Mouse (Mus musculus) heart, embryonic 12.5 days (tissue): ENCODE results near the gene Gltp. TPM values are rescaled to one million over a fixed set of nuclear protein-coding genes. Genes with fewer than 3 reads are reported as not detected.

ENCODE experiments used
- ATAC-seq: fragments of 200-750 bp; cut with Nextera tagmentation; 2 replicates; pipeline ENCODE4 v1.8.0; 2017; ENCODE audit warnings: moderate TSS enrichment, moderate library complexity; ENCODE audit not compliant: insufficient number of reproducible peaks, low FRiP score
- H3K27ac ChIP-seq: fragments of 300-500 bp; sonication (generic); 2 replicates; pipeline ENCODE4 v1.5.1; 2016; ENCODE audit warnings: mild to moderate bottlenecking, moderate library complexity; ENCODE audit not compliant: poor library complexity, severe bottlenecking
- H3K27me3 ChIP-seq: fragments of 300-500 bp; sonication (generic); replicated peaks from 2 replicates; pipeline ENCODE4 v1.6.1; 2016; ENCODE audit warnings: mild to moderate bottlenecking, moderate library complexity
- H3K36me3 ChIP-seq: fragments of 300-500 bp; sonication (generic); 2 replicates; pipeline ENCODE4 v1.6.1; 2016; ENCODE audit warnings: mild to moderate bottlenecking, moderate library complexity
- H3K4me1 ChIP-seq: fragments of 300-500 bp; sonication (generic); replicated peaks from 2 replicates; pipeline ENCODE4 v1.6.1; 2016; ENCODE audit warnings: mild to moderate bottlenecking
- H3K4me2 ChIP-seq: fragments of 300-500 bp; sonication (generic); 2 replicates; pipeline ENCODE4 v1.6.1; 2016; ENCODE audit warnings: mild to moderate bottlenecking, moderate library complexity
- H3K4me3 ChIP-seq: fragments of 300-500 bp; sonication (generic); 2 replicates; pipeline ENCODE4 v1.5.1; 2016; ENCODE audit warnings: mild to moderate bottlenecking
- H3K9ac ChIP-seq: fragments of 300-500 bp; sonication (generic); 2 replicates; pipeline ENCODE4 v1.6.1; 2016; ENCODE audit warnings: mild to moderate bottlenecking, moderate library complexity
- H3K9me3 ChIP-seq: fragments of 300-500 bp; sonication (generic); replicated peaks from 2 replicates; pipeline ENCODE4 v1.6.1; 2016; ENCODE audit warnings: mild to moderate bottlenecking, moderate library complexity
- WGBS: fragments of 180-500 bp; shearing (Covaris S2); methylation state at CpG from one replicate; pipeline ENCODE4 v1.1.7; 2016; 5-methylcytosine and 5-hydroxymethylcytosine counted together
- polyA plus RNA-seq: library from polyadenylated mRNA; unstranded; fragments of >200 nt; fragmentation: Nextera tagmentation; extraction: Ambion mirVana; gene quantifications from 2 replicates; pipeline ENCODE4 v1.2.1, GENCODE M21; 2016

Gene Gltp
- polyA plus RNA-seq, 1 experiment from 2014 or later = 55.3 TPM

- peaks cover 14% of the 10 kb centered on the region for H3K4me1 ChIP-seq
- 70% methylated on average over 7 of the region's 7 CpGs for WGBS
- no peaks in the 10 kb centered on the region for H3K36me3 ChIP-seq
- no peak for ATAC-seq
- no peak overlapping the region for H3K27ac ChIP-seq
- no peak overlapping the region for H3K4me3 ChIP-seq
- no peak overlapping the region for H3K4me2 ChIP-seq
- H3K9me3 ChIP-seq = no peaks in the 10 kb centered on the region
- H3K27me3 ChIP-seq = peaks cover 78% of the 10 kb centered on the region
- H3K9ac ChIP-seq = no peak overlapping the region
Observed at GRCm38 (mm10) chr5:114656305-114656704, 34.5 kb downstream of the Gltp start.

- no peak overlapping the region for H3K4me2 ChIP-seq
- no peak overlapping the region for H3K9ac ChIP-seq
- WGBS = 85% methylated on average over 5 of the region's 5 CpGs
- peaks cover 20% of the 10 kb centered on the region for H3K4me1 ChIP-seq
- no peak overlapping the region for H3K27ac ChIP-seq
- peaks cover 76% of the 10 kb centered on the region for H3K27me3 ChIP-seq
- no peaks in the 10 kb centered on the region for H3K36me3 ChIP-seq
- H3K9me3 ChIP-seq = no peaks in the 10 kb centered on the region
- no peak overlapping the region for H3K4me3 ChIP-seq
- ATAC-seq = no peak
Observed at GRCm38 (mm10) chr5:114655721-114656120, 35.1 kb downstream of the Gltp start.

- WGBS = 57% methylated on average over 15 of the region's 15 CpGs
- no peak overlapping the region for H3K27ac ChIP-seq
- peaks cover 75% of the 10 kb centered on the region for H3K27me3 ChIP-seq
- no peak for ATAC-seq
- no peak overlapping the region for H3K4me3 ChIP-seq
- peaks cover 28% of the 10 kb centered on the region for H3K4me1 ChIP-seq
- H3K9ac ChIP-seq = no peak overlapping the region
- no peaks in the 10 kb centered on the region for H3K36me3 ChIP-seq
- no peaks in the 10 kb centered on the region for H3K9me3 ChIP-seq
- H3K4me2 ChIP-seq = no peak overlapping the region
Observed at GRCm38 (mm10) chr5:114653656-114654437, 36.9 kb downstream of the Gltp start.

DNA sequence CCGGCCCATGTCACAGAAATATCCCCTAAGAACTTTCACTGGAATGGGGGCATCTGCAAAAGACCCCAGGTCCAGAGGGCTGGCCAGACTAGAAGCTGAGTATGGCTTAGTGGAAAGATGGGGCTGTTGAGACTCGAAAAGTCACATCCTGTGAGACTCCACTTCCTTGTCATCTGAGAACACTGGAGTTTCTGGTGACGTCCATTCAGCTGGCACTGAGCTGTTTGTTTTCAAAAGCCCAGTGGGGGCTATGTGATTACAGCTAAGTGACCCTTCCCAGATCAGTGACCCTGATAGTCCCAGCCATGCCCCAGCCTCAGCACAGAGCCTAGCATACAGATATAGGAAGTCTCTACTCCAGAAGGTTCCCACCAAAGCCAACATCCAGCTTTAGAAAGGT, 39.3 kb downstream of the Gltp start:
- Histone ChIP-seq H3K27me3 (peaks cover 60% of the 10 kb centered on the region), H3K27ac (no peak overlapping the region), H3K36me3 (no peaks in the 10 kb centered on the region), H3K4me2 (peak overlapping the region; percentile 36), H3K9ac (no peak overlapping the region), H3K4me3 (no peak overlapping the region), H3K9me3 (no peaks in the 10 kb centered on the region), H3K4me1 (peaks cover 29% of the 10 kb centered on the region)
- 25% methylated on average over 3 of the region's 3 CpGs for WGBS
- ATAC-seq = no peak

GRCm38 (mm10) chr5:114651002-114651401, 39.8 kb downstream of the Gltp start:
- H3K9ac ChIP-seq = no peak overlapping the region; the same call in 1 of the 2 replicates
- peaks cover 29% of the 10 kb centered on the region for H3K4me1 ChIP-seq
- H3K9me3 ChIP-seq = no peaks in the 10 kb centered on the region
- no peaks in the 10 kb centered on the region for H3K36me3 ChIP-seq
- H3K27me3 ChIP-seq = peaks cover 60% of the 10 kb centered on the region
- H3K4me3 ChIP-seq = no peak overlapping the region
- H3K4me2 ChIP-seq = peak overlapping the region; percentile 36
- 34% methylated on average over 14 of the region's 14 CpGs for WGBS
- ATAC-seq = no peak
- H3K27ac ChIP-seq = no peak overlapping the region

DNA sequence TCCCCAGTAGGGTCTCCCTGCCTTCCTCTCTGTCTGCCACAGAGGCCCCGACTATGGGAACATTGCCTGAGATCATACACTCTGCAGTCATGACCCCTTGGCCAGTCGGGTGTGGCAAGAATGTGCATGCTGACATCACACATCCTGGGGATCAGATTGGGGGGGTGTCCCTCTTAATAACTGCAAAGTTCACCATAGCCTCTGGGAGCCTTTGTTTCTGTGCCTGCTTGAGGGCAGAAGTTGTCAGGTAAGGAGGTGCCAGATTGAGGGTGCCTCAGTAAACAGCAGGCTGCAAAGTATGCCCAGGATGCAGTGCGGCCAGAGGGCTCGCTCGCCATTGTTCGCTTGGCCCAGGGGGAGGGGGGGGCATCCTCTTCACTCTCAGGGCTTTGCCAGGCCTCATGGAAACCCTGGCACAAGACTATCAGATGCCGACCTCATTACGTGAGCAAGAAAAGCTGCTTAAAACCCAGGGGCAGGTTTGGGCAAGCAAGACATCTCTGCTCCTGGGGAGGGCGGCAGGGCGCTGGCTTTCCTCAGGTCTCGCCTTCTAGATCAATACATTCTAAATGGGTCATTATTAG, 42.0 kb downstream of the Gltp start:
- Histone ChIP-seq H3K9ac (no peak overlapping the region), H3K4me3 (no peak overlapping the region), H3K4me1 (peaks cover 29% of the 10 kb centered on the region), H3K9me3 (no peaks in the 10 kb centered on the region), H3K36me3 (no peaks in the 10 kb centered on the region), H3K27ac (no peak overlapping the region), H3K27me3 (peaks cover 53% of the 10 kb centered on the region), H3K4me2 (no peak overlapping the region)
- WGBS = 74% methylated on average over 11 of the region's 11 CpGs
- no peak for ATAC-seq

DNA sequence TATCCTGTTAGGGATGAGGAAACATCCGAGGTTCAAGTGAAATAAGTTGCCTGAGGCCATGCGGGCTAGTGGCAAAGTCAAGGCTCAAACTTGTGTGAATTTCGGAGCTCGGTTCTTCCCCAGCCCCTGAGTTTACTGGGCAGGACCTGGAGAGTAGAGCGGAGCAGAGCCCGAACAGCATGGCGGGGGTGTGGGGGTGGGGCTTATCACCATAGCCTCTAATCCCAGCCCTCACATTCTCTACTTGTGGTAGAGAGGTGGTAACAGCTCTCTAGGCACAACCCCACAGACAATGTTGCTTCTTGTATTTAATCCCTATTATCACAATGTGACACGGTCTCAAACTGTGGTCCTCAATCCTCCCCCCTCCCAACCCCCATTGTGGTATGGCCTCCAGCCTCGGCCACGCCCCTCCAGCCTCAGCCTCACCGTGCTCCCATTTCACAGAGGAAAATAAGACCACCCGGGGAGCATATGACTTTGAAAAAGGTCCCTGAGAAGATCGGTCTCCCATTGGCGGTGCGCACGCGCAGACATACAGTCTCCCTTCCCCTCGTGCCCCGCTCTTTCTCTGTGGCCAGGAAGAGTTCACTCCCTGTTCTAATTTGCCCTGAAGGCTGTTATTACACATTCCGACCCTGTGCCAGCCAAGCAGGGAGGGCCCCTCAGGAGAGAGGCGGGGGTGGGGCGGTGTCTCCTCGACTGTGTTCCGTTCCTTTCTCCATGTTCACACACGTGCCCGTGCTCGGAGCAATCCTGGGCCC, 43.4 kb downstream of the Gltp start:
- Histone ChIP-seq H3K27ac (no peak overlapping the region), H3K4me3 (peak overlapping the region; percentile 33), H3K9ac (peak overlapping the region; percentile 48), H3K4me1 (peaks cover 29% of the 10 kb centered on the region), H3K36me3 (no peaks in the 10 kb centered on the region), H3K4me2 (peak overlapping the region; percentile 70), H3K9me3 (no peaks in the 10 kb centered on the region), H3K27me3 (peaks cover 49% of the 10 kb centered on the region)
- ATAC-seq = peak; percentile 60
- 4% methylated on average over 27 of the region's 27 CpGs for WGBS

- Histone ChIP-seq H3K4me1 (peaks cover 22% of the 10 kb centered on the region), H3K4me3 (no peak overlapping the region), H3K9me3 (no peaks in the 10 kb centered on the region), H3K9ac (no peak overlapping the region), H3K36me3 (no peaks in the 10 kb centered on the region), H3K27me3 (peaks cover 59% of the 10 kb centered on the region), H3K27ac (no peak overlapping the region), H3K4me2 (no peak overlapping the region)
- WGBS = 82% methylated on average over 5 of the region's 5 CpGs
- ATAC-seq = no peak
Observed at GRCm38 (mm10) chr5:114645916-114646315, 44.9 kb downstream of the Gltp start.

- 36% methylated on average over 6 of the region's 6 CpGs for WGBS
- Histone ChIP-seq H3K9me3 (no peaks in the 10 kb centered on the region), H3K27ac (no peak overlapping the region), H3K4me1 (peaks cover 12% of the 10 kb centered on the region), H3K27me3 (peaks cover 60% of the 10 kb centered on the region), H3K36me3 (no peaks in the 10 kb centered on the region), H3K4me2 (no peak overlapping the region), H3K4me3 (no peak overlapping the region), H3K9ac (no peak overlapping the region)
- ATAC-seq = 0 out of 2 replicates have a peak, but pooled peaks have one; percentile 2
Observed at GRCm38 (mm10) chr5:114644918-114645317, 45.9 kb downstream of the Gltp start.

GRCm38 (mm10) chr5:114640809-114641208, 50.0 kb downstream of the Gltp start:
- Histone ChIP-seq H3K4me2 (no peak overlapping the region), H3K27me3 (peaks cover 71% of the 10 kb centered on the region), H3K4me3 (no peak overlapping the region), H3K4me1 (peaks cover 9% of the 10 kb centered on the region; the same call in 1 of the 2 replicates), H3K9me3 (no peaks in the 10 kb centered on the region), H3K27ac (no peak overlapping the region), H3K36me3 (no peaks in the 10 kb centered on the region), H3K9ac (no peak overlapping the region)
- no peak for ATAC-seq
- 75% methylated on average over 10 of the region's 10 CpGs for WGBS

DNA sequence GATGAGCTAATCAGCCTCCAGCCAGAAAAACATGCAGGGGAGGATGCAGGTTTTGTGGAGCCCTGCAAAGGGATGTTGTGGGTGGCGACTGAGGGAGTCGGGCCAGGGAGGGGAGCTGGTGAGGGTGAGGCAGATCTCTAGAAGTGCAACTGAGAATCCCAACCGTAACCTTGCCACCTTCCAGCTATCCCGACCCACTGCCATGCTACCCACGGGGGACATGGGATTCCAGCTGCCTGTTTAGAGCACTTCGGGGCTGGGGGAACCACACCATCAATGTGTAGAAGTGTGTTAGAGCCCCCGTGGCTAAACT, 51.2 kb downstream of the Gltp start:
- Histone ChIP-seq H3K4me2 (peak overlapping the region; percentile 47), H3K4me1 (peaks cover 9% of the 10 kb centered on the region; the same call in 1 of the 2 replicates), H3K27ac (no peak overlapping the region), H3K9ac (no peak overlapping the region), H3K9me3 (no peaks in the 10 kb centered on the region), H3K4me3 (no peak overlapping the region), H3K36me3 (no peaks in the 10 kb centered on the region), H3K27me3 (peaks cover 71% of the 10 kb centered on the region)
- WGBS = 24% methylated on average over 7 of the region's 7 CpGs
- ATAC-seq = no peak
